Mouse (Mus musculus) liver, embryonic 14.5 days (tissue): ENCODE measurements around the gene 9130213A22Rik.

Experiments used
- CTCF ChIP-seq: IDR thresholded peaks from 2 replicates; pipeline ENCODE4 v1.5.1; 2016; ENCODE audit warnings: antibody characterized with exemption, low read depth, control low read depth
- EP300 ChIP-seq: IDR thresholded peaks from 2 replicates; pipeline ENCODE4 v1.6.1; 2016; ENCODE audit warnings: antibody characterized with exemption, low read depth

GRCm38 (mm10) chr11:69092871-69093270, 29.5 kb downstream of the 9130213A22Rik start:
- TF ChIP-seq CTCF = no peak
- no peak for TF ChIP-seq EP300
